Mouse (Mus musculus) limb, embryonic 14.5 days (tissue): ENCODE results near the gene Sgcb. TPM values are rescaled to one million over a fixed set of nuclear protein-coding genes. Genes with fewer than 3 reads are reported as not detected.

ENCODE experiments used
- ATAC-seq: fragments of 200-750 bp; cut with Nextera tagmentation; 2 replicates; pipeline ENCODE4 v1.8.0; 2017; ENCODE audit warnings: low read depth, moderate number of reproducible peaks, moderate TSS enrichment; ENCODE audit not compliant: low FRiP score
- DNase-seq: peaks from one replicate; pipeline ENCODE4 v3.0.0-alpha.2; 2015; ENCODE audit warnings: low spot score
- H3K27ac ChIP-seq: fragments of 300-500 bp; sonication (generic); replicated peaks from 2 replicates; pipeline ENCODE4 v1.5.1; 2014; ENCODE audit warnings: low read depth, mild to moderate bottlenecking, low read length, moderate library complexity, mixed read lengths
- H3K27me3 ChIP-seq: fragments of 300-500 bp; sonication (generic); 2 replicates; pipeline ENCODE4 v1.6.1; 2014; ENCODE audit warnings: low read length, mixed read lengths; ENCODE audit not compliant: control insufficient read depth, insufficient read depth
- H3K36me3 ChIP-seq: fragments of 300-500 bp; sonication (generic); 2 replicates; pipeline ENCODE4 v1.6.1; 2014; ENCODE audit warnings: mild to moderate bottlenecking, low read length, moderate library complexity, mixed read lengths; ENCODE audit not compliant: control insufficient read depth, insufficient read depth
- H3K4me1 ChIP-seq: fragments of 300-500 bp; sonication (generic); 2 replicates; pipeline ENCODE4 v1.6.1; 2014; ENCODE audit warnings: antibody characterized with exemption, low read length, mixed read lengths; ENCODE audit not compliant: control insufficient read depth, insufficient read depth
- H3K4me2 ChIP-seq: fragments of 300-500 bp; sonication (generic); replicated peaks from 2 replicates; pipeline ENCODE4 v1.6.1; 2014; ENCODE audit warnings: low read depth, mild to moderate bottlenecking, low read length, moderate library complexity; ENCODE audit not compliant: severe bottlenecking
- H3K4me3 ChIP-seq: fragments of 300-500 bp; sonication (generic); replicated peaks from 2 replicates; pipeline ENCODE4 v1.5.1; 2014; ENCODE audit warnings: low read length
- H3K9ac ChIP-seq: fragments of 300-500 bp; sonication (generic); 2 replicates; pipeline ENCODE4 v1.6.1; 2014; ENCODE audit warnings: mild to moderate bottlenecking, low read depth, low read length, moderate library complexity; ENCODE audit not compliant: severe bottlenecking
- H3K9me3 ChIP-seq: fragments of 300-500 bp; sonication (generic); 2 replicates; pipeline ENCODE4 v1.6.1; 2016; ENCODE audit warnings: low read length; ENCODE audit not compliant: control insufficient read depth
- POLR2A ChIP-seq: fragments of 200-500 bp; IDR thresholded peaks from 2 replicates; pipeline ENCODE4 v1.8.0; 2012; ENCODE audit warnings: inconsistent platforms, mild to moderate bottlenecking, moderate library complexity, borderline replicate concordance; ENCODE audit not compliant: insufficient read depth, insufficient read length; ENCODE audit errors: extremely low read depth
- WGBS: fragments of 180-500 bp; shearing (Covaris S2); extraction: QIAGEN DNeasy Blood & Tissue Kit; methylation state at CpG from one replicate; pipeline ENCODE4 v1.1.7; 2014; 5-methylcytosine and 5-hydroxymethylcytosine counted together
- polyA plus RNA-seq, 2 experiments: library from polyadenylated mRNA; depleted of rRNA in 1 of 2; stranded (reverse) in 1 of 2; unstranded in 1 of 2; fragments of >200 nt; fragmentation: Nextera tagmentation in 1 of 2; extraction: Ambion mirVana in 1 of 2; gene quantifications; 2 replicates each; pipeline versions ENCODE4 v1.2.1 to v1.2.3; 2012 to 2014

Gene Sgcb
- polyA plus RNA-seq, 2 experiments: 38.6 to 49.7 TPM

DNA sequence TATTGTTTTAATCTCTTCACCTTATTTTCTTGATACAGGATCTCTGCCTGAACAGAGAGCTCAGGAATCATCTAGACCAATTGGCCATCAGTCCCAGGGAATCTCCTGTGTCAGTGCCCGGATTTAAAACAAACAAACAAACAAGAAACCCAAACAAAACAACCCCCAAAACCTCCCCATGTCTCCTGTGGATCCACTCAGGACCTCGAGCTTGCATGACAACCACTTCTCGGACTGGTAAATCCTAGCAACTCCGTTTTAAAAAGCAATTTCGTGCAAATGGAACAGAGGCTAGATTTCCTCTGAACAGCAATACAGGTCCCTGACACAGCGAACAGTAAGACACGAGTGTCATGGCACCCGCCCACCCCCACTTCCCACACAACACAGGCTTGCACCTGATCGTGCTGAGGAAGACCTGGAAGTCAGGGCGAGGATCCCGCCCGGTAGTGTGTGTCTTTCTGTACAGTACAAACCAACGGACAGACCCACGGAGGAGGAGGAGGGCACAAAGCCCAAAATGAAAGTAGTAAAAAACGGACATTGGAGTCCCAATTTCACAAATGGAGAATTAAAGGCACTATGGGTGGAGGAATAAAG lies 2.9 kb upstream of the Sgcb start:
- Histone ChIP-seq H3K4me3 (peak overlapping the region; percentile 54), H3K4me1 (peaks cover 15% of the 10 kb centered on the region)
- 2% methylated on average over 15 of the region's 15 CpGs for WGBS

GRCm38 (mm10) chr5:73642091-73642490 lies 5.5 kb downstream of the Sgcb start:
- no peak overlapping the region for H3K27ac ChIP-seq
- TF ChIP-seq POLR2A: no peak
- no peaks in the 10 kb centered on the region for H3K27me3 ChIP-seq
- H3K9ac ChIP-seq: no peak overlapping the region
- no peaks in the 10 kb centered on the region for H3K9me3 ChIP-seq
- no peak overlapping the region for H3K4me2 ChIP-seq
- ATAC-seq: no peak
- WGBS: 75% methylated on average over 4 of the region's 4 CpGs
- peaks cover 6% of the 10 kb centered on the region; the same call in 1 of the 2 replicates for H3K4me1 ChIP-seq
- no peak overlapping the region for H3K4me3 ChIP-seq
- no peak for DNase-seq
- peaks cover 38% of the 10 kb centered on the region for H3K36me3 ChIP-seq

More for the DNA sequence above, 2.9 kb upstream of the Sgcb start:
- Histone ChIP-seq H3K4me2 (peak overlapping the region; percentile 100), H3K9ac (peak overlapping the region; percentile 57), H3K27ac (no peak overlapping the region), H3K27me3 (peaks cover 30% of the 10 kb centered on the region), H3K9me3 (no peaks in the 10 kb centered on the region), H3K36me3 (no peaks in the 10 kb centered on the region)
- TF ChIP-seq POLR2A: no peak
- DNase-seq: no peak
- ATAC-seq: no peak

DNA sequence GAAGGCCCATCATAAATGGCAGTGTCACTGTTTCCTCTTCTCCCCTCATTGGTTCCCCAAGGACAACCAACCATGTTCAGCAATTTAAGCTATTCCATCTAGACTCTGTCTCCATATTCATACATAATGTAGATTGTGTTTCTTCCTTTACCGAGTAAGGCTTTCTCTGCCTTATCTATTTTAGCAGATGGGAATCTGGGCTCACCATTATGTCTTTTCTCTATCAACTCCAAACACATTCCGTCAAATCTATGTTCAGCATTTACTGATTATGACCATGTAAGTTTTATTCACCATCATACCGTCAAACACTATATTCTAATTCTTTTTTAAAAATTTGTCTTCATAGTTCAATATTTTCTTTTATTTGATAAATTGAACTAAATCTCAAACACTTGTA lies 6.5 kb downstream of the Sgcb start:
- peaks cover 48% of the 10 kb centered on the region for H3K36me3 ChIP-seq
- no peak overlapping the region for H3K4me2 ChIP-seq
- TF ChIP-seq POLR2A: no peak
- 95% methylated on average over 3 of the region's 3 CpGs for WGBS
- no peak overlapping the region for H3K27ac ChIP-seq
- DNase-seq (no peak), ATAC-seq (no peak)
- H3K9me3 ChIP-seq: no peaks in the 10 kb centered on the region
- H3K9ac ChIP-seq: no peak overlapping the region
- H3K27me3 ChIP-seq: no peaks in the 10 kb centered on the region
- H3K4me3 ChIP-seq: no peak overlapping the region
- 0 out of 2 replicates have a peak, but pooled peaks cover 3% of the 10 kb centered on the region for H3K4me1 ChIP-seq

- Histone ChIP-seq H3K36me3 (peaks cover 67% of the 10 kb centered on the region), H3K9me3 (peaks cover 7% of the 10 kb centered on the region), H3K27ac (no peak overlapping the region), H3K4me1 (0 out of 2 replicates have a peak, but pooled peaks cover 3% of the 10 kb centered on the region), H3K4me2 (no peak overlapping the region), H3K4me3 (no peak overlapping the region), H3K9ac (no peak overlapping the region), H3K27me3 (no peaks in the 10 kb centered on the region)
- DNase-seq: peak; percentile 89
- 40% methylated on average over 8 of the region's 8 CpGs for WGBS
- peak; percentile 63; the same call in 1 of the 2 replicates for ATAC-seq
- no peak for TF ChIP-seq POLR2A
Measured at GRCm38 (mm10) chr5:73637337-73638107, 10.1 kb downstream of the Sgcb start.

GRCm38 (mm10) chr5:73633141-73633540 lies 14.4 kb downstream of the Sgcb start:
- Histone ChIP-seq H3K27ac (no peak overlapping the region), H3K9me3 (peaks cover 7% of the 10 kb centered on the region), H3K4me3 (no peak overlapping the region), H3K27me3 (no peaks in the 10 kb centered on the region), H3K4me1 (0 out of 2 replicates have a peak, but pooled peaks cover 3% of the 10 kb centered on the region), H3K36me3 (peaks cover 38% of the 10 kb centered on the region), H3K9ac (no peak overlapping the region), H3K4me2 (no peak overlapping the region)
- no peak for ATAC-seq
- WGBS: 65% methylated on average over 8 of the region's 8 CpGs
- TF ChIP-seq POLR2A: no peak
- DNase-seq: peak; percentile 77
